Comparison of ENCODE assay signal across 12 mouse cellular contexts in the genomic region with DNA sequence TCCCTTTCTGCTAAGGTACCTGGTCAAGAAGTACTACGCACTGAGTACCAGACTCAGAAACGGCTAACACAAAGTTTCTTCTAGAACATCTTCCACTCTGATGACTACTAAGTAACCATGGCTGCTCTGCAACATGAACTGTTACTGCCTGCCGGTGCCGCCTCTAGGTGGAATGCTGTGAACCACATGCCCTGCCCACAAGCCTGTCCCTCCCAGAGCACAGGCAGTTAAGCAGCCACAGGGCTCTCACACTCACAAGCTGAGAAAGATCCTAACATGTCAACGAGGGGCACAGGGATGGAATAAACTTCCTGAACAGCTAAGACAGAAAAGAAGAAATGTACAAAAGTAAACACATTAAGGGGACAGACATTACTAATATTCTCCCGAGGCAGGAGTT. TPM values are rescaled to one million over a fixed set of nuclear protein-coding genes. Genes with fewer than 3 reads are reported as not detected.
A peak's percentile ranks its signal among the peaks of the same experiment; 100 is the strongest.
DNase-seq lines count a peak whose midpoint lies in the region; ATAC-seq lines count a peak whose summit lies in the region.
"Had no signal": no experiment of that assay in that cellular context is flagged by ENCODE, and none has a peak within 500 bp of the region (broad histone marks: within the 10 kb centered on the region; RNA-seq: fewer than 3 reads in every experiment).

No protein-coding gene starts in this region.

- H3K4me3 ChIP-seq in forebrain, embryonic 11.5 days (ENCODE audit: low read depth, low read length), result no peak overlapping the region
- H3K4me3 ChIP-seq in forebrain, embryonic 15.5 days, result no peak overlapping the region
- H3K4me3 ChIP-seq in midbrain, embryonic 10.5 days, result no peak overlapping the region
- H3K4me3 ChIP-seq: heart, embryonic 10.5 days had no signal

- H3K9ac ChIP-seq in forebrain, embryonic 11.5 days (ENCODE audit: low read length), result no peak overlapping the region
- no peak overlapping the region for H3K9ac ChIP-seq in forebrain, embryonic 15.5 days (replicated peaks)

- peaks cover 10% of the 10 kb centered on the region; the same call in 1 of the 2 replicates for H3K36me3 ChIP-seq in forebrain, embryonic 11.5 days (ENCODE audit: control insufficient read depth, insufficient read depth, low read length)
- H3K36me3 ChIP-seq in forebrain, embryonic 15.5 days, result peaks cover 38% of the 10 kb centered on the region
- peaks cover 61% of the 10 kb centered on the region for H3K36me3 ChIP-seq in midbrain, embryonic 10.5 days

- H3K27ac ChIP-seq in forebrain, embryonic 11.5 days (ENCODE audit: low read depth, low read length), result no peak overlapping the region
- H3K27ac ChIP-seq in forebrain, embryonic 15.5 days (replicated peaks), result no peak overlapping the region
- H3K27ac ChIP-seq in midbrain, embryonic 10.5 days (replicated peaks), result no peak overlapping the region

- no peaks in the 10 kb centered on the region for H3K4me1 ChIP-seq in forebrain, embryonic 11.5 days (replicated peaks; ENCODE audit: control insufficient read depth, insufficient read depth, low read length)
- no peaks in the 10 kb centered on the region for H3K4me1 ChIP-seq in forebrain, embryonic 15.5 days
- H3K4me1 ChIP-seq in midbrain, embryonic 10.5 days, result no peaks in the 10 kb centered on the region

- H3K4me2 ChIP-seq in forebrain, embryonic 11.5 days (ENCODE audit: low read depth, low read length, severe bottlenecking), result no peak overlapping the region
- H3K4me2 ChIP-seq in forebrain, embryonic 15.5 days (replicated peaks), result no peak overlapping the region

- WGBS in forebrain, embryonic 11.5 days, result 88% methylated on average over 6 of the region's 6 CpGs
- WGBS in forebrain, embryonic 15.5 days, result 88% methylated on average over 6 of the region's 6 CpGs
- 86% methylated on average over 6 of the region's 6 CpGs for WGBS in midbrain, embryonic 10.5 days

- peak; percentile 45 for DNase-seq in forebrain, embryonic 11.5 days (ENCODE audit: low spot score)
- peak; percentile 16 to 48 for DNase-seq in kidney, postnatal 25 days
- no peak for DNase-seq in kidney, postnatal 10 days
- DNase-seq in 3134 (ENCODE audit: extremely low read depth, insufficient read length, low spot score), result peak; percentile 42
- DNase-seq in induced T-regulatory cell, adult 2 months (ENCODE audit: low read depth), result peak; percentile 73
- no peak for DNase-seq in right cerebral cortex, postnatal 36 days (ENCODE audit: low spot score in 2 of 2)
- no peak for DNase-seq in midbrain, embryonic 10.5 days (ENCODE audit: low spot score)
- DNase-seq: cerebellum, postnatal 36 days; layer of hippocampus, adult 9-11 months; right cerebral cortex, postnatal 4 days had no signal

- no peaks in the 10 kb centered on the region for H3K27me3 ChIP-seq in forebrain, embryonic 11.5 days (ENCODE audit: control insufficient read depth, insufficient read depth, low read length)
- H3K27me3 ChIP-seq in forebrain, embryonic 15.5 days, result no peaks in the 10 kb centered on the region
- H3K27me3 ChIP-seq in midbrain, embryonic 10.5 days (ENCODE audit: low read depth, poor library complexity, severe bottlenecking), result no peaks in the 10 kb centered on the region

- H3K9me3 ChIP-seq in forebrain, embryonic 11.5 days (ENCODE audit: control insufficient read depth, low read length), result no peaks in the 10 kb centered on the region
- H3K9me3 ChIP-seq in forebrain, embryonic 15.5 days, result no peaks in the 10 kb centered on the region
- H3K9me3 ChIP-seq in midbrain, embryonic 10.5 days (replicated peaks), result no peaks in the 10 kb centered on the region
- H3K9me3 ChIP-seq: heart, embryonic 10.5 days had no signal

- ATAC-seq in forebrain, embryonic 11.5 days (replicated peaks; ENCODE audit: low FRiP score), result no peak
- ATAC-seq in forebrain, embryonic 15.5 days (replicated peaks), result no peak

RNA-seq across cellular contexts. Expression of gene Rac1, which starts 10.4 kb away (rescaled TPM):
- 464 and 491 TPM in 2 replicates for polyA plus RNA-seq in forebrain, embryonic 11.5 days (2014; fragmentation: Nextera tagmentation; extraction: Ambion mirVana)
- 396 and 402 TPM in 2 replicates for polyA plus RNA-seq in forebrain, embryonic 15.5 days (2015; fragmentation: Nextera tagmentation; extraction: Ambion mirVana)
- 378 and 386 TPM in 2 replicates for polyA plus RNA-seq in midbrain, embryonic 10.5 days (2016; fragmentation: Nextera tagmentation; extraction: Ambion mirVana)

RNA-seq across cellular contexts. Expression of gene Daglb, which starts 53.1 kb away (rescaled TPM):
- 12.5 and 13.8 TPM in 2 replicates for polyA plus RNA-seq in forebrain, embryonic 11.5 days (2014; fragmentation: Nextera tagmentation; extraction: Ambion mirVana)
- 16.2 and 16.5 TPM in 2 replicates for polyA plus RNA-seq in forebrain, embryonic 15.5 days (2015; fragmentation: Nextera tagmentation; extraction: Ambion mirVana)
- polyA plus RNA-seq in midbrain, embryonic 10.5 days (2016; fragmentation: Nextera tagmentation; extraction: Ambion mirVana), result 15.0 and 15.2 TPM in 2 replicates

Comparison
In these comparisons a context has a peak if more than half of its experiments do, and no peak if none do; other contexts are left out.
1. DNase-seq: peak in forebrain, embryonic 11.5 days (single experiment), kidney, postnatal 25 days (2 of 2), 3134 (single experiment) and induced T-regulatory cell, adult 2 months (single experiment); none in kidney, postnatal 10 days (single experiment), right cerebral cortex, postnatal 36 days (0 of 2) and midbrain, embryonic 10.5 days (single experiment).